Mouse (Mus musculus): ENCODE measurements around the gene Ano2.

Gene Ano2

GRCm38 (mm10) chr6:125743203-125744100 lies 53.2 kb downstream of the Ano2 start:
- DNase-seq (ENCODE audit: low spot score in 2 of 2), result no peak

- no peak for DNase-seq (ENCODE audit: low spot score in 2 of 2)
These were observed 57.2 kb downstream of the Ano2 start for GRCm38 (mm10) chr6:125747322-125747930.

GRCm38 (mm10) chr6:125748646-125749045 lies 58.4 kb downstream of the Ano2 start:
- DNase-seq (ENCODE audit: low spot score in 2 of 2), result no peak

GRCm38 (mm10) chr6:125762851-125763519 lies 72.8 kb downstream of the Ano2 start:
- no peak for DNase-seq (ENCODE audit: low spot score in 2 of 2)

GRCm38 (mm10) chr6:125773256-125773655 lies 83.0 kb downstream of the Ano2 start:
- no peak for DNase-seq (ENCODE audit: low spot score in 2 of 2)

GRCm38 (mm10) chr6:125776291-125776690 lies 86.1 kb downstream of the Ano2 start:
- DNase-seq (ENCODE audit: low spot score in 2 of 2), result no peak

GRCm38 (mm10) chr6:125802954-125803353 lies 112.7 kb downstream of the Ano2 start:
- DNase-seq (ENCODE audit: low spot score in 2 of 2), result no peak

GRCm38 (mm10) chr6:125803364-125804011 lies 113.3 kb downstream of the Ano2 start:
- no peak for DNase-seq (ENCODE audit: low spot score in 2 of 2)

GRCm38 (mm10) chr6:125808996-125809649 lies 118.9 kb downstream of the Ano2 start:
- DNase-seq (ENCODE audit: low spot score in 2 of 2), result no peak

- no peak for DNase-seq (ENCODE audit: low spot score in 2 of 2)
These were observed 121.2 kb downstream of the Ano2 start for GRCm38 (mm10) chr6:125811395-125811794.

GRCm38 (mm10) chr6:125838121-125838520 lies 147.9 kb downstream of the Ano2 start:
- DNase-seq (ENCODE audit: low spot score in 2 of 2), result no peak

GRCm38 (mm10) chr6:125841284-125841683 lies 151.1 kb downstream of the Ano2 start:
- DNase-seq (ENCODE audit: low spot score in 2 of 2), result no peak

- DNase-seq (ENCODE audit: low spot score in 2 of 2), result no peak
These were observed 161.0 kb downstream of the Ano2 start for GRCm38 (mm10) chr6:125851196-125851595.

- DNase-seq (ENCODE audit: low spot score in 2 of 2), result no peak
These were observed 168.1 kb downstream of the Ano2 start for GRCm38 (mm10) chr6:125858294-125858693.

- DNase-seq (ENCODE audit: low spot score in 2 of 2), result peak in 1 of 2 experiments; percentile 12
These were observed 178.3 kb downstream of the Ano2 start for GRCm38 (mm10) chr6:125868516-125868915.

- no peak for DNase-seq (ENCODE audit: low spot score in 2 of 2)
These were observed 181.3 kb downstream of the Ano2 start for GRCm38 (mm10) chr6:125871482-125871881.

GRCm38 (mm10) chr6:125874742-125875141 lies 184.5 kb downstream of the Ano2 start:
- DNase-seq (ENCODE audit: low spot score in 2 of 2), result no peak

- DNase-seq (ENCODE audit: low spot score in 2 of 2), result no peak
These were observed 186.7 kb downstream of the Ano2 start for GRCm38 (mm10) chr6:125876884-125877283.

GRCm38 (mm10) chr6:125878671-125879070 lies 188.5 kb downstream of the Ano2 start:
- DNase-seq (ENCODE audit: low spot score in 2 of 2), result no peak

GRCm38 (mm10) chr6:125879306-125879705 lies 189.1 kb downstream of the Ano2 start:
- DNase-seq (ENCODE audit: low spot score in 2 of 2), result no peak

GRCm38 (mm10) chr6:125888596-125888995 lies 198.4 kb downstream of the Ano2 start:
- no peak for DNase-seq (ENCODE audit: low spot score in 2 of 2)

All from frontal cortex, postnatal 25 days (tissue).